Mouse (Mus musculus) fibroblast of lung, adult 2 months (primary cell): ENCODE measurements at regions not wholly inside any gene's neighbourhood (a gene's known extent, or its start where the extent isn't known, plus 50 kb on each side); places are given as distances from the start of the nearest gene placed in this dataset.
"Not testable (repeated sequence)": the region's sequence is repeated elsewhere in the genome, so short reads cannot be mapped to it uniquely, and the experiment has no call there.

ENCODE experiments used
- DNase-seq: peaks from one replicate; pipeline ENCODE4 v3.0.0-alpha.2; 2011; ENCODE audit warnings: low read depth

- no peak for DNase-seq
Observed at GRCm38 (mm10) chr12:93812963-93813733, 1878.9 kb upstream of the Flrt2 start.

DNA sequence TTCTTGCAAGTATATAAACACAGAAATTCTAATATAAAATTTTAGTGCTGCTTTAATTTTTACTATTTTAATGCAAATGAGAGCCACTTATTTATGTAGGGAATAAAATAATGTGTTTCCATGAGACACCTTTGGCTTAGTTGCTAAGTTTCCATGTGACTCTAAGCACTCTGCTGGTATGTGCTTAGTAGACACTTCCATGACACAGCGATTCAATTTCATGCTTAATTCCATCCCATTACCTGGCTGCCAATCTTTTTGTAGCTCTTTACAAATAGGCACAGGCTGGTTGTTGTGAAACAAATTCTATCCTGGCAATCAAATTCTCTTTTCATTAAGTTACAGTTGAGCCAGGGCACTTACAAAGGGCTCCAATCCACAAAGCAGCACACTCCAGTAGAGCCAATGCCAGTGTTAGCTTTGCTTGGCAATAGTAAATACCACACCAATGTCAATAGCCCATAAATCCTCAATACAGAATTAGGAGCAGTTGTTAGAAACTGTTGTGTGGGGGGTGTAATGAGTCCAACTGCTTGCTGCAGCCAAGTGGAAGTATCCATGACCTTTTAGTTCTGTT lies 1841.0 kb upstream of the Flrt2 start:
- no peak for DNase-seq

DNA sequence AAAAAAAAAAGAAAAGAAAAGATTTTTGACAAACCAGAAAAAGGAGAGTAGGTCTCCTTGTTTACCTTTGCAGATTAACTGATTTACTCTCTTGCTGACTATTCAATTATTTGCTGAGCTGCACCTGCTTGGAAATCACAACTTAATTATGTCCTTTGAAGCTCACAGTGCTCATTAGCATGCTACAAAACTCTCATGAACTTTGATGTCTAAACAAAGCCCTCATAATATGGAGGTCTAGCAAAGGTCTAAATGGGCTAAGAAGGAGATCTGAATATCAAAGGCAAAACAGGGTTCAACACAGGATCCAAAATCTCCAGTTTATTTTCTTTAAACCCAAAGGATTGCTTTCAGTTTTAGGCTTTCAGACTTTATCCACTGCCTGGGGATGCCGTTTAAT lies 1840.4 kb upstream of the Flrt2 start:
- no peak for DNase-seq

GRCm38 (mm10) chr12:93885946-93886345 lies 1806.1 kb upstream of the Flrt2 start:
- DNase-seq, result no peak

GRCm38 (mm10) chr12:93890109-93890508 lies 1801.9 kb upstream of the Flrt2 start:
- no peak for DNase-seq

- DNase-seq, result not testable (repeated sequence)
Observed at GRCm38 (mm10) chr12:93928541-93929238, 1763.3 kb upstream of the Flrt2 start.

- DNase-seq, result not testable (repeated sequence)
Observed at GRCm38 (mm10) chr12:93929239-93929563, 1762.8 kb upstream of the Flrt2 start.

- DNase-seq, result not testable (repeated sequence)
Observed at GRCm38 (mm10) chr12:93930242-93930641, 1761.8 kb upstream of the Flrt2 start.

GRCm38 (mm10) chr12:93960869-93961268 lies 1731.2 kb upstream of the Flrt2 start:
- DNase-seq, result no peak

DNA sequence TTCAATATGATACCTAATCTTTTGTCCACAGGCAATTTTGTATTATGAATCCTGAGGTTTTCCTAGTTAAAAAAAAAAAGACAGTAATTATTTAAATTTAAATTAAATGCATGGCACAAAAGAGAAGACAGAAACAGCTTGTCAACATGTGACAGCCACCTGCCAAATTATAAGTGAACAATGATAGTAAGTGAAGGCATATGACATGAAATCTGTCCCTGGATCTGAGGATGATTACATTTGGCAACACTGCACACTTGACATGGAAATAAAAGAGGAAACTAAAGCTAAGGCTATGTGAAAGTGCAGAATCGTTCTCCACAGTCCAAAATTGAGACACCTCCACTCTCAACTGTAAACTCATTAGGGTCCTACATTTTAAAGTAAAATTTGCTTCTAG lies 1710.7 kb upstream of the Flrt2 start:
- DNase-seq, result no peak

DNA sequence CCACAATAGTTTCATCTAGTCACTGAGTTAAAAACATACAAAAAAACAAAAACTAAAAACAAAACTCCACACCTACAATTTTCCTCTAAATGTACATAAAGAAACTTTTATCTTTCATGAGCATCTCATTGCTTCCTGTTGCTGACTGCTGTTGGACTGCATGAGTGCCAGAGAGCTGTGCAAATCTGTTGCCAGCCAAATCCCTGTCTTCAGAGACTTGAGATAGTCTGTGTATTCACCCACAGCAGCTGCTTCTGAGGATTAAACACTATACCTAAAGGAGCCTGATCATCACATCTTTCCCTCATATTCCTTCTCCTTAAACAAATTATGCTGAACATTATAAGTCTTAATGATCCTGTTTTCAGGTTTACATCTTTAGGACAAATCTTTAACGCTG lies 1700.5 kb upstream of the Flrt2 start:
- no peak for DNase-seq

DNA sequence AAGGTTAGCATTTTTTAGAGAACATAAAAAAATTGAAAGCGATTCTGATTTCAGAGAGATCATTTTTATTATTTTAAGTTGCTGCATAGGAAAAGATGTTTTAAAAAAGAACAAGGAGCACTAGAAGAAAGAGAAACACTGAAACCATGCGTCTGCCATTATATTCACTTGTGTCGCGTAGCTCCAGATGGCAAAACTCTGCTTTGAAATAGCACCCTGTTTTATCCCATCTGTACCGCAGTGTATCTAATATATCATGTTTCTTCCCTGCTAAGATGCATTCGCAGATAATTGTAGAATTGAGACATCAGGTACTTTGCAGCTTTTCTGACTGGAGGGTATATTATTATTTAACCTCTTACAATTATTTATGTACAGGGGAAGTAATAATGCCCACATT lies 1698.2 kb upstream of the Flrt2 start:
- DNase-seq, result no peak

DNA sequence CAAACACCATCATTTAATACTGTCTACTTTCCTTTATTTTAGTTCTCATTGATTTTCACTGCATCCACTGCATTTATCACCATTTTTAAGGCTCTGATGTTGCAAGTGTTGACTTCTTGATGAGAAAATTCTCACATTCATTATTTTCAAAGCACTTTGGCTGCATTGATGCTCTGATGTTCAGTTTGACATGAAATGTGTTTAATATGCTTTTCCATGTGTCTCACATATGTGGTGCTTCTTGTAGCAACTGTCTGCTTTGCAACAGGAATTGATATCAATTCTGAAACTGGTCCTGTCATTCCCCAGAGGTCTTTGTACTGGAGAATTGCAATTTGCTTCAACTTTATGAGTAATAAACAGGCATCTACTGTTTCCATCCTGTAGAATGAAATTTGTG lies 1676.1 kb upstream of the Flrt2 start:
- no peak for DNase-seq

DNA sequence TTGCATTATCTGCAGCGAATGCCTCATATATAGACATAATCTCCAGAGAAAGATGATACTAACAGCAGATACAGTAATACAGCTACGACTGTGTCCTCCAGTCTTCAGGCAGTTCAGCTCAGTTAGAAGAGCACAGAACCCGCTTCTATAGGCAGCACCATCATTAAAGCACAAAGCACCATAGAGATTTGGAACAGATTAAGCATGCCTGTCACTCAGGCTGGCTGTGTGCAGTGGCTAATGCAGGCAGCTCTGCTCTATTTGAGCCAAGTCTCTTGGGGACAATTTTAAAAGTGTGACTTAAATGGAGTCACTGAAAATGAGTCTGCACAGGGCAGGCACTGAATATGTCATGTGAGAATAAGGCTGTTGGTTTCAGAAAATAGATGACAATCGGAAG lies 1660.7 kb upstream of the Flrt2 start:
- DNase-seq, result no peak

DNA sequence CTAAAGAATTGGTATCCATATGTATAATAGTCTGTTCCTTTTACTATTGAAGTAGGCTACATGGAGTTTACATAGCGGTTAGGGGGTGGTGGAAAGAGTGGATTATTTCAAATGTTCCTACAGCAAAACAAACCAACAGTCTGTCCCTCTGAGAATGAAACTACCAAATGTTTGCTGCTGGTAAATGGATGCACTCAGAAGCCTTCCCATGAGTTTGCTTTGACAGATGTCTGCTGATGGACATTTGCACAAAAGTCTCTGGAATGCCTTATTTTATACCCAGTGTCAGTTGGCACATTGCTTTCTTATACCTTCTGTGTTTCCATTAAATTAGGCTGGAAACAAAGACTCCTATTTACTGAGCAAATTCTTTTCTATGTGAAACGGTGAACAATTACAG lies 1644.1 kb upstream of the Flrt2 start:
- no peak for DNase-seq

- no peak for DNase-seq
Observed at GRCm38 (mm10) chr12:94057767-94058166, 1634.3 kb upstream of the Flrt2 start.

DNA sequence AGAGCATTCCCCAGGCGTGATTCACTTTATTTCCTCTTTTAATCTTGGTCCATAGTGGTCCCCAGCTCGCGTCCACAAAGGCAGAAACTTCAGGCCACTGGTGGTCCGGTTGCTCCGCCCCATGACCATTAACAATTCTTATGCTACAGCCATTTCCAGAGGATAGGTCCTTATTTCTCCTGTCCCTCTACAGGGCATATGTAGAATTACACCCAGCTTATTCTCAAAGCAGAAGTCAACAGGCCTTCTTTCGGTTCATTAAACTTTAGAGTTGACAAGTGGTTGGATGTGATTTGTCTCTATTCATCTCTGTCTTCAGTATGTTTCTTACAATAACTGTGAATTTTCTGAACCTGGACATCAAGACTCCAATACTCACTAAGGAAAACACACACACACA lies 1632.4 kb upstream of the Flrt2 start:
- no peak for DNase-seq

DNA sequence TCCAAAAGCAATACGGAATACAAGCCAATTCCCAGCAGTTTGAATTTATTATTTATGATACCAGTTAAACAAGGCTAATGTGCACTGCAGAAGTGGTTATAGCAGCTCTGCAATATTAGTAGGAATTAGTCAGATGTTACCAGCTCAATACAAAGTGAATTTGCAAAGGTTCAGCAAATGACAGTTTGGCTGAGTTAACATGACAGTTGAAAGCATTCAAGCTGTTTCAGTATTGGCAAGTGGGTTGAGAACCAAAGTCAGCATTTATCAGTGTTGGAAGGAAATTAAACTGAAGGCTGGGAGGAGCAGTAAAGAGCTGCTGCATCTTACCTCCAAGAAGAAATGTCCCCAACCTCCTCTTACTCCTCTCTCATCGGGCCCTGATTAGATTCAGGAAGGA lies 1631.7 kb upstream of the Flrt2 start:
- DNase-seq, result no peak

GRCm38 (mm10) chr12:94066444-94067152 lies 1625.4 kb upstream of the Flrt2 start:
- no peak for DNase-seq

- no peak for DNase-seq
Observed at GRCm38 (mm10) chr12:94070940-94071505, 1621.0 kb upstream of the Flrt2 start.

- no peak for DNase-seq
Observed at GRCm38 (mm10) chr12:94105582-94106162, 1586.4 kb upstream of the Flrt2 start.

- no peak for DNase-seq
Observed at GRCm38 (mm10) chr12:94150143-94150542, 1541.9 kb upstream of the Flrt2 start.
